Mouse (Mus musculus): Measurements from ENCODE around the gene Parp8. TPM values are rescaled to one million over a fixed set of nuclear protein-coding genes. Genes with fewer than 3 reads are reported as not detected.

The Parp8 gene
- total and polyA plus RNA-seq, 2 experiments from 2014 or later, result 23.9 to 38.7 TPM

DNA sequence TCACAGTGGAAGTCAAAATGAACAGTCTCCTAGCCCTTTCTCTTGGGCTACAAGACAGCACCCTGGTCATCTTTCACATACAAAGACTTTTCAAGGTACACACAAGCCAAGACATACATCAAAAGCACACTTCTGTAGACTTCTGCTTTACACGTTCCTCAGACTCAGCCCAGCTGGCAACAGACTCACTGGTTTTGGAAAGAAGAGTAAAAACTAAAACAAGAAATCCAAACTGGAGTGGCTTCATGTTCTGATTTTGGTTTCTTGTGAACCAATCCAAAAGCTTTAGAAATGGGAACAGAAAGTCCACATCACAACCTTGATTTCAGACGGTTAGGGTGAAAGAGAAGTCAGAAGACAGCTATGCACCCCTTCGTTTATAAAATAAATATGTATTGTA lies 67.8 kb downstream of the Parp8 start:
- no peak for ATAC-seq
- Histone ChIP-seq H3K27me3 (ENCODE audit: insufficient read depth, low read length) (no peaks in the 10 kb centered on the region), H3K36me3 (ENCODE audit: insufficient read depth, low read length) (no peaks in the 10 kb centered on the region), H3K27ac (no peak overlapping the region), H3K4me3 (ENCODE audit: low read length) (no peak overlapping the region), H3K4me1 (ENCODE audit: insufficient read depth, low read length) (no peaks in the 10 kb centered on the region), H3K4me2 (ENCODE audit: low read depth, low read length) (no peak overlapping the region), H3K9me3 (ENCODE audit: low read length) (no peaks in the 10 kb centered on the region), H3K9ac (replicated peaks; ENCODE audit: low read length) (no peak overlapping the region)
- no peak for DNase-seq (ENCODE audit: low spot score)
- no peak for TF ChIP-seq CTCF (IDR thresholded peaks at IDR 0.05; ENCODE audit: low read depth)
- 84% methylated on average over 3 of the region's 3 CpGs for WGBS

DNA sequence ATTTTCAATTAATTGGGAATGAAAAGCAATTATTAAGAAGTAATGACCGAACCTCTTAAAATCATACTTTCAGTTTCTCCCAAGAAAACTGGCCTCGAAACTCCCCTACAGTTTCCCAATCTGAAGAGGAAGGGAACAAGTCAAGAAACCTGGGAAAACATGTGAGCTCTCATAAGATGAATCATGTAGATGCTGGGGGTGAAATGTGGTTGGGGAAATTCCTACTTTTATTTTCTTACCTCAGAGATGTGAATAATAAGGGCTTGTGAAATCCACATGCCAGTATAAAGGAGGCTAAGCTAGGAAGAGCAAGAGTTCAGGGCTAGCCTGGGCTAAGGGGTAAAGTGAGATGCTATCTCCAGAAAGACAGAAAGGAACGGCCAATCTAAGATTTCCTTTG lies 74.0 kb downstream of the Parp8 start:
- H3K36me3 ChIP-seq (ENCODE audit: insufficient read depth, low read length), result no peaks in the 10 kb centered on the region
- TF ChIP-seq CTCF (IDR thresholded peaks at IDR 0.05; ENCODE audit: low read depth), result no peak
- no peaks in the 10 kb centered on the region for H3K9me3 ChIP-seq (ENCODE audit: low read length)
- no peaks in the 10 kb centered on the region for H3K27me3 ChIP-seq (ENCODE audit: insufficient read depth, low read length)
- DNase-seq (ENCODE audit: low spot score) (no peak), ATAC-seq (no peak)
- H3K4me1 ChIP-seq (ENCODE audit: insufficient read depth, low read length), result 0 out of 2 replicates have a peak, but pooled peaks cover 4% of the 10 kb centered on the region
- no peak overlapping the region for H3K4me3 ChIP-seq (ENCODE audit: low read length)
- H3K9ac ChIP-seq (replicated peaks; ENCODE audit: low read length), result no peak overlapping the region
- WGBS, result 97% methylated on average over 3 of the region's 3 CpGs
- no peak overlapping the region for H3K27ac ChIP-seq
- no peak overlapping the region for H3K4me2 ChIP-seq (ENCODE audit: low read depth, low read length)

DNA sequence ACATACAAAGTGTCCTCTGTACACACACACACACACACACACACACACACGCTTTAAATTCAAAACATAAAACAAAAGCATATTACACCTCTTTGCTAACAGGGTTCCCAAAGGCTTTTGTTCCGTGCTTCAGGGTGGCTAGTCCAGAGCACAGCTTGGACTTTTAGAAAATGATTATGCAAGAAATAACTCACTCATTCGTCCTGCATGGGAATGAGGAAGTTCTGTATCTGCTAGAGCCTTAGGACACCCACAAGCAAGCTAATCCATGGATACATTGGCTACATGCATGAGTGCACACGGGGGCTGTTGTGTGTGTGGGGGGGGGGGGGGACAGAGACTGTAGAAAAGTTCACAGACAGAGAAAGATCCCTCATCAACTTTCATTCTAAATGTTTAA lies 75.8 kb downstream of the Parp8 start:
- 73% methylated on average over 4 of the region's 4 CpGs for WGBS
- no peaks in the 10 kb centered on the region for H3K27me3 ChIP-seq (ENCODE audit: insufficient read depth, low read length)
- 0 out of 2 replicates have a peak, but pooled peaks cover 4% of the 10 kb centered on the region for H3K4me1 ChIP-seq (ENCODE audit: insufficient read depth, low read length)
- H3K36me3 ChIP-seq (ENCODE audit: insufficient read depth, low read length), result no peaks in the 10 kb centered on the region
- no peak overlapping the region for H3K4me3 ChIP-seq (ENCODE audit: low read length)
- H3K9me3 ChIP-seq (ENCODE audit: low read length), result no peaks in the 10 kb centered on the region
- TF ChIP-seq CTCF (IDR thresholded peaks at IDR 0.05; ENCODE audit: low read depth), result no peak
- no peak overlapping the region for H3K4me2 ChIP-seq (ENCODE audit: low read depth, low read length)
- ATAC-seq (no peak), DNase-seq (ENCODE audit: low spot score) (no peak)
- H3K27ac ChIP-seq, result no peak overlapping the region
- no peak overlapping the region for H3K9ac ChIP-seq (replicated peaks; ENCODE audit: low read length)

DNA sequence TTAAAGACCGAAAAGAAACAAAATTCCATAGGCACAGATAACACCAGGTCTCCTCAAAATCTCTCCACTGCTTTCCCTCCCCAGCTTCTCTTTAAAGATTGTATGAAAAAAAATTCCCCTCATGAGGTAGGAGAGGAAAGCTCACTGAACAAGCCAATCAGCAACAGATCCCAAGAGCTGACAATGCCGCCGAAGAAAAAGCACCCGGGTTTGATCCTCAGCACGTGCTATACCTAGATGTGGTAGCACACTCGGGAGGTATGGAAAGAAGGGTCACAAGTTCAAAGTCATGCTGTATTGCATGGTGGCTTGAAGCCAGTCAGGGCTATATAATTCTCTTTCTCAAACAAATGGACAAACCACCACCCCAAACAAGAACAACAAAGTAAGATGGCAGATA lies 76.3 kb downstream of the Parp8 start:
- H3K36me3 ChIP-seq (ENCODE audit: insufficient read depth, low read length), result no peaks in the 10 kb centered on the region
- ATAC-seq (no peak), DNase-seq (ENCODE audit: low spot score) (no peak)
- TF ChIP-seq CTCF (IDR thresholded peaks at IDR 0.05; ENCODE audit: low read depth), result no peak
- WGBS, result 92% methylated on average over 6 of the region's 6 CpGs
- no peak overlapping the region for H3K4me3 ChIP-seq (ENCODE audit: low read length)
- no peaks in the 10 kb centered on the region for H3K27me3 ChIP-seq (ENCODE audit: insufficient read depth, low read length)
- H3K27ac ChIP-seq, result no peak overlapping the region
- 0 out of 2 replicates have a peak, but pooled peaks cover 4% of the 10 kb centered on the region for H3K4me1 ChIP-seq (ENCODE audit: insufficient read depth, low read length)
- no peak overlapping the region for H3K9ac ChIP-seq (replicated peaks; ENCODE audit: low read length)
- H3K9me3 ChIP-seq (ENCODE audit: low read length), result no peaks in the 10 kb centered on the region
- no peak overlapping the region for H3K4me2 ChIP-seq (ENCODE audit: low read depth, low read length)

DNA sequence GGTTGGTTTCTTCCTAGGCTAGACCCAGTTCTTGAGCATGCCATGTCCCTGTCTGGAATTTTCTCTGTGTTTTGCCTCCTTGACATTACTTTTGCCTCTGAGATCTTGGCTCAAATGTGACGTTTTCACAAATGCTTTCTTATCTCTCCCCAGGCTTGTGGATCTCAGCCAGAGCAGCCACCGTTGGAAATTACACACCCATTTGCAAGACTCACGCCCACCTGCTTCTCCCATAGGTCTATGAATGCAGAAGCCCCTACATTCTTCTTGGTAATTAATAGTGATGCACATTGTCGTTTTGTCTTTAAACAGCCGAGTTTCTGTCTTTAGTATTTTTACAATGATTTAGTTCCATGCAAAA lies 77.1 kb downstream of the Parp8 start:
- H3K27me3 ChIP-seq (ENCODE audit: insufficient read depth, low read length), result no peaks in the 10 kb centered on the region
- H3K4me3 ChIP-seq (ENCODE audit: low read length), result no peak overlapping the region
- no peak overlapping the region for H3K27ac ChIP-seq
- 0 out of 2 replicates have a peak, but pooled peaks cover 4% of the 10 kb centered on the region for H3K4me1 ChIP-seq (ENCODE audit: insufficient read depth, low read length)
- DNase-seq (ENCODE audit: low spot score) (no peak), ATAC-seq (no peak)
- H3K9me3 ChIP-seq (ENCODE audit: low read length), result no peaks in the 10 kb centered on the region
- H3K9ac ChIP-seq (replicated peaks; ENCODE audit: low read length), result no peak overlapping the region
- H3K36me3 ChIP-seq (ENCODE audit: insufficient read depth, low read length), result no peaks in the 10 kb centered on the region
- TF ChIP-seq CTCF (IDR thresholded peaks at IDR 0.05; ENCODE audit: low read depth), result no peak
- H3K4me2 ChIP-seq (ENCODE audit: low read depth, low read length), result no peak overlapping the region
- WGBS, result 44% methylated on average over 5 of the region's 5 CpGs

DNA sequence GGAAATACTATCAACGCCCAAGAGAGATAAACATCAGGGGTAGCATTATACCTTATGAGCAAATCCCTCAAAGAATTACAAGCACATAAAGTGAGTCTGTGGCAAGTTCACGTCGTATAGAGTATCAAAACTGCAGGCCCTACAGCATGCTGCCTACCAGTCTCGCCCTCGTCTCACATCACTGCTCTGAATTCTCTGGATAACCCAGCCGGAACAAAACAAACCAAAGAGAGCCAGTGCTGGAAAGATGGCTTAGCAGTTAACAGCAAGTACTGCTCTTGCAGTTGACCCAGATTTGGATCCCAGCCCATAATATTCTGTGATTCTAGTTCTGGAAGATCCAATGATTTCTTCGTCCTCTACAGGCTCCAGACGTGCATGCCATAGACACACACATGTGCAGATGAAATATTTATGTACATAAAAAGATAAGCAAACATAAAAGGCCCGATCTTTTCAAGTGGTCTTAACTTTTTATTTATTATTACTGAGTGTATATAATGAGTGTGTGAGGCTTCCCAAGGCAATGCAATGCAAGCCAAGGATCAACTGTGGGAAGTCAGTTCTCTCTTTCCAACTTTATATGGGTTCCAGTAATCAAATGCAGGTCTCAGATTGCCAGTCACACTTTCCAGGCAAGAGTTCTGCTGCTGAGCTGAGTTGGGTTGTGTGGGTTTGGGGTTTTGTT lies 77.6 kb downstream of the Parp8 start:
- Histone ChIP-seq H3K4me2 (ENCODE audit: low read depth, low read length) (no peak overlapping the region), H3K9me3 (ENCODE audit: low read length) (no peaks in the 10 kb centered on the region)

GRCm38 (mm10) chr13:116946566-116946965 lies 78.8 kb downstream of the Parp8 start:
- no peak overlapping the region for H3K4me3 ChIP-seq (ENCODE audit: low read length)
- H3K27me3 ChIP-seq (ENCODE audit: insufficient read depth, low read length), result no peaks in the 10 kb centered on the region
- H3K4me1 ChIP-seq (ENCODE audit: insufficient read depth, low read length), result 0 out of 2 replicates have a peak, but pooled peaks cover 4% of the 10 kb centered on the region
- TF ChIP-seq CTCF (IDR thresholded peaks at IDR 0.05; ENCODE audit: low read depth), result no peak
- DNase-seq (ENCODE audit: low spot score), result no peak
- no peaks in the 10 kb centered on the region for H3K9me3 ChIP-seq (ENCODE audit: low read length)
- no peaks in the 10 kb centered on the region for H3K36me3 ChIP-seq (ENCODE audit: insufficient read depth, low read length)
- H3K4me2 ChIP-seq (ENCODE audit: low read depth, low read length), result no peak overlapping the region
- no peak overlapping the region for H3K9ac ChIP-seq (replicated peaks; ENCODE audit: low read length)
- WGBS, result 75% methylated on average over 4 of the region's 4 CpGs
- H3K27ac ChIP-seq, result no peak overlapping the region
- no peak for ATAC-seq

More for the DNA sequence above, 77.6 kb downstream of the Parp8 start:
- DNase-seq (ENCODE audit: low spot score), result no peak
- no peak overlapping the region for H3K9ac ChIP-seq (replicated peaks; ENCODE audit: low read length)
- no peak for TF ChIP-seq CTCF (IDR thresholded peaks at IDR 0.05; ENCODE audit: low read depth)
- H3K4me1 ChIP-seq (ENCODE audit: insufficient read depth, low read length), result 0 out of 2 replicates have a peak, but pooled peaks cover 4% of the 10 kb centered on the region
- no peak overlapping the region for H3K4me3 ChIP-seq (ENCODE audit: low read length)
- 64% methylated on average over 9 of the region's 9 CpGs for WGBS
- H3K27me3 ChIP-seq (ENCODE audit: insufficient read depth, low read length), result no peaks in the 10 kb centered on the region
- no peaks in the 10 kb centered on the region for H3K36me3 ChIP-seq (ENCODE audit: insufficient read depth, low read length)
- ATAC-seq, result no peak
- no peak overlapping the region for H3K27ac ChIP-seq
